Mouse (Mus musculus) embryonic facial prominence, embryonic 14.5 days (tissue): ENCODE results near the gene Rtel1. TPM values are rescaled to one million over a fixed set of nuclear protein-coding genes. Genes with fewer than 3 reads are reported as not detected.
A peak's percentile ranks its signal among the peaks of the same experiment; 100 is the strongest.

Experiments
- ATAC-seq: fragments of 200-750 bp; cut with Nextera tagmentation; 2 replicates; pipeline ENCODE4 v1.8.0; 2017; ENCODE audit warnings: low read depth, moderate number of reproducible peaks, moderate TSS enrichment
- DNase-seq: peaks from one replicate; pipeline ENCODE4 v3.0.0-alpha.2; 2015; ENCODE audit warnings: low spot score
- H3K27ac ChIP-seq: fragments of 300-500 bp; sonication (generic); replicated peaks from 2 replicates; pipeline ENCODE4 v1.5.1; 2014; ENCODE audit warnings: low read depth, mild to moderate bottlenecking, low read length, moderate library complexity
- H3K27me3 ChIP-seq: fragments of 300-500 bp; sonication (generic); replicated peaks from 2 replicates; pipeline ENCODE4 v1.6.1; 2014; ENCODE audit warnings: low read length; ENCODE audit not compliant: control insufficient read depth, insufficient read depth
- H3K36me3 ChIP-seq: fragments of 300-500 bp; sonication (generic); 2 replicates; pipeline ENCODE4 v1.6.1; 2014; ENCODE audit warnings: low read length, mixed read lengths; ENCODE audit not compliant: control insufficient read depth, insufficient read depth
- H3K4me1 ChIP-seq: fragments of 300-500 bp; sonication (generic); 2 replicates; pipeline ENCODE4 v1.6.1; 2014; ENCODE audit warnings: antibody characterized with exemption, low read length; ENCODE audit not compliant: control insufficient read depth, insufficient read depth
- H3K4me2 ChIP-seq: fragments of 300-500 bp; sonication (generic); 2 replicates; pipeline ENCODE4 v1.6.1; 2014; ENCODE audit warnings: low read depth, mild to moderate bottlenecking, low read length, moderate library complexity, mixed read lengths
- H3K4me3 ChIP-seq: fragments of 300-500 bp; sonication (generic); 2 replicates; pipeline ENCODE4 v1.5.1; 2014; ENCODE audit warnings: low read depth, mild to moderate bottlenecking, low read length
- H3K9ac ChIP-seq: fragments of 300-500 bp; sonication (generic); 2 replicates; pipeline ENCODE4 v1.6.1; 2014; ENCODE audit warnings: low read depth, mild to moderate bottlenecking, low read length, moderate library complexity, mixed read lengths
- H3K9me3 ChIP-seq: fragments of 300-500 bp; sonication (generic); 2 replicates; pipeline ENCODE4 v1.6.1; 2016; ENCODE audit warnings: low read length; ENCODE audit not compliant: control insufficient read depth
- WGBS: fragments of 180-500 bp; shearing (Covaris S2); extraction: QIAGEN DNeasy Blood & Tissue Kit; methylation state at CpG from one replicate; pipeline ENCODE4 v1.1.7; 2014; 5-methylcytosine and 5-hydroxymethylcytosine counted together
- polyA plus RNA-seq: library from polyadenylated mRNA; unstranded; fragments of >200 nt; fragmentation: Nextera tagmentation; extraction: Ambion mirVana; gene quantifications from 2 replicates; pipeline ENCODE4 v1.2.1, GENCODE M21; 2014

Rtel1 gene
- polyA plus RNA-seq, 1 experiment from 2014 or later = 37.1 TPM

DNA sequence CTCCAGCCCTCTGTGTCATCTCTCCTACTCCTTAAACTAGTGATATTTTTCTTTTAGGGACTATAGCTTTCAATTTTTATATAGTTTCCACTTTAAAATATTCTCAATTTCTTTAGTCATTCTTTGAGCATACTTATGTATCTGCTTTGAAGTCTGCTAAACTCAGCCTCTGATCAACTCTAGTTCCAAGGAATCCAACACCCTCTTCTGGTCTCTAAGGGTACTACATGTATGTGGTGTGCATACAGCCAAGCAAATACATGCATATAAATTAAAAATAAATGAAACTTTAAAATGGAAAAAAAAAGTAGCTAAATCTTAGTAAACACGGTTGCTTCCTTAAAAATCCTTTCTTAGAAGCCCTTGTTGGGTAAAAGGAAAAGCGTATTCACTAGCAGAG lies 56.2 kb downstream of the Rtel1 start:
- H3K9ac ChIP-seq = no peak overlapping the region
- H3K4me3 ChIP-seq = no peak overlapping the region
- H3K9me3 ChIP-seq = no peaks in the 10 kb centered on the region
- no peaks in the 10 kb centered on the region for H3K4me1 ChIP-seq
- no peaks in the 10 kb centered on the region for H3K27me3 ChIP-seq
- ATAC-seq (no peak), DNase-seq (no peak)
- peaks cover 24% of the 10 kb centered on the region for H3K36me3 ChIP-seq
- 88% methylated on average over 2 of the region's 2 CpGs for WGBS
- no peak overlapping the region for H3K4me2 ChIP-seq
- no peak overlapping the region for H3K27ac ChIP-seq

DNA sequence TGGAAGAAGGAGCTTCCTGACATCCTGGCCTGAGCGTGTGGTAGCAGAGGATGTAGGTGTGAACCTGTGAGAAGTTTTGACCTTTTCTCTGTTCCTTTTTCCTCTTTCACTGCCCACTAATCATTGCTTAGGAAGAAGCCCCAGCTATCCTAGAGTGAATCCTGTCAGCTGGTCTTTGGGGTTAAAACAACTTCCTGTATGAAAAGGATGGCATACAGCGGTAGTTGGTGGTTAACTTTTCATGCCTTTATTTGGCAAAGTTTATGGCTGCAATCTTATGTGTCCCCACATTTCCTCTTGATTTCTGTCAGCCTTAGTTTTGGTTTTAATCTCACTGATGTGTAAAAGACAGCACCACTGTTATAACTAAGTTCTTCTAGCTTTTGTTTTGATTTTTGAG lies 57.7 kb downstream of the Rtel1 start:
- H3K4me3 ChIP-seq = no peak overlapping the region
- DNase-seq (no peak), ATAC-seq (no peak)
- H3K4me1 ChIP-seq = no peaks in the 10 kb centered on the region
- no peak overlapping the region for H3K27ac ChIP-seq
- no peaks in the 10 kb centered on the region for H3K9me3 ChIP-seq
- 75% methylated on average over 2 of the region's 2 CpGs for WGBS
- H3K36me3 ChIP-seq = peaks cover 37% of the 10 kb centered on the region
- no peak overlapping the region for H3K4me2 ChIP-seq
- no peaks in the 10 kb centered on the region for H3K27me3 ChIP-seq
- H3K9ac ChIP-seq = no peak overlapping the region

DNA sequence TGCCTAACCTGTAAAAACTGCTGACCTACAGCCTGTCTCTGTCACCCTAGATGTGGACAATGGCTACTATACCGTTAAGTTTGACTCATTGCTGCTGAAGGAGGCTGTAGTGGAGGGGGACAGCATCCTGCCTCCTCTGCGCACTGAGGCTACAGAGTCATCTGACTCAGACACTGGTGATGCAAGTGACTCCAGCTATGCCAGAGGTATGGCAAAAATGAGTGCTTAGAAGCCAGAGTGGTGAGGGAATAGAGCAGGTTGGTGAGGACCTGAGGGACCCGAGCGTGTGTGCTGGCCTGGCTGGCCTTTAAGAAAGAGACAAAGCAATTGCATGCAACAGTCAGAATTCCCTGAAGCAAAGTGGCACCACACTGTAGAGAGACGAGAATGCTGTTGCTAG lies 59.2 kb downstream of the Rtel1 start:
- Histone ChIP-seq H3K27me3 (no peaks in the 10 kb centered on the region), H3K36me3 (peaks cover 50% of the 10 kb centered on the region), H3K4me2 (no peak overlapping the region), H3K9ac (no peak overlapping the region), H3K9me3 (no peaks in the 10 kb centered on the region), H3K27ac (no peak overlapping the region), H3K4me1 (no peaks in the 10 kb centered on the region), H3K4me3 (no peak overlapping the region)
- WGBS = 92% methylated on average over 5 of the region's 5 CpGs
- DNase-seq = no peak
- no peak for ATAC-seq

- ATAC-seq = no peak
- WGBS = 93% methylated on average over 12 of the region's 12 CpGs
- Histone ChIP-seq H3K9ac (no peak within 1 kb of the TSS), H3K9me3 (no peaks in the 10 kb centered on the region), H3K27ac (no peak within 1 kb of the TSS), H3K36me3 (peaks cover 59% of the 10 kb centered on the region), H3K4me3 (no peak within 1 kb of the TSS), H3K27me3 (no peaks in the 10 kb centered on the region), H3K4me2 (no peak within 1 kb of the TSS), H3K4me1 (no peaks in the 10 kb centered on the region)
- DNase-seq = no peak
Measured at GRCm38 (mm10) chr2:181379778-181380177, 60.2 kb downstream of the Rtel1 start, which contains the start of gene Lime1. Gene Lime1, plus strand, starts transcription at chr2:181380078.

- DNase-seq (no peak), ATAC-seq (no peak)
- H3K4me2 ChIP-seq = no peak overlapping the region
- H3K9me3 ChIP-seq = no peaks in the 10 kb centered on the region
- no peak overlapping the region for H3K9ac ChIP-seq
- H3K27ac ChIP-seq = no peak overlapping the region
- H3K27me3 ChIP-seq = no peaks in the 10 kb centered on the region
- no peaks in the 10 kb centered on the region for H3K4me1 ChIP-seq
- 85% methylated on average over 5 of the region's 5 CpGs for WGBS
- H3K4me3 ChIP-seq = no peak overlapping the region
- H3K36me3 ChIP-seq = peaks cover 64% of the 10 kb centered on the region
Measured at GRCm38 (mm10) chr2:181380251-181380650, 60.7 kb downstream of the Rtel1 start.

- H3K27ac ChIP-seq = no peak overlapping the region
- no peak overlapping the region for H3K4me3 ChIP-seq
- no peak for ATAC-seq
- no peaks in the 10 kb centered on the region for H3K27me3 ChIP-seq
- no peak for DNase-seq
- H3K36me3 ChIP-seq = peaks cover 65% of the 10 kb centered on the region
- H3K4me1 ChIP-seq = no peaks in the 10 kb centered on the region
- H3K9ac ChIP-seq = no peak overlapping the region
- H3K4me2 ChIP-seq = no peak overlapping the region
- 90% methylated on average over 3 of the region's 5 CpGs for WGBS
- no peaks in the 10 kb centered on the region for H3K9me3 ChIP-seq
Measured at GRCm38 (mm10) chr2:181381107-181381506, 61.6 kb downstream of the Rtel1 start.

- Histone ChIP-seq H3K4me2 (no peak overlapping the region), H3K36me3 (peaks cover 65% of the 10 kb centered on the region), H3K9me3 (no peaks in the 10 kb centered on the region), H3K4me3 (no peak overlapping the region), H3K27ac (no peak overlapping the region), H3K27me3 (no peaks in the 10 kb centered on the region), H3K9ac (no peak overlapping the region), H3K4me1 (no peaks in the 10 kb centered on the region)
- ATAC-seq = no peak
- WGBS = 92% methylated on average over 6 of the region's 6 CpGs
- no peak for DNase-seq
Measured at GRCm38 (mm10) chr2:181381631-181382306, 62.2 kb downstream of the Rtel1 start.

- DNase-seq = no peak
- 80% methylated on average over 7 of the region's 7 CpGs for WGBS
- Histone ChIP-seq H3K9ac (no peak overlapping the region), H3K4me3 (no peak overlapping the region), H3K9me3 (no peaks in the 10 kb centered on the region), H3K4me1 (no peaks in the 10 kb centered on the region), H3K27ac (no peak overlapping the region), H3K4me2 (no peak overlapping the region), H3K36me3 (peaks cover 53% of the 10 kb centered on the region), H3K27me3 (no peaks in the 10 kb centered on the region)
- 0 out of 2 replicates have a peak, but pooled peaks have one; percentile 7 for ATAC-seq
Measured at GRCm38 (mm10) chr2:181384463-181384862, 64.9 kb downstream of the Rtel1 start.

DNA sequence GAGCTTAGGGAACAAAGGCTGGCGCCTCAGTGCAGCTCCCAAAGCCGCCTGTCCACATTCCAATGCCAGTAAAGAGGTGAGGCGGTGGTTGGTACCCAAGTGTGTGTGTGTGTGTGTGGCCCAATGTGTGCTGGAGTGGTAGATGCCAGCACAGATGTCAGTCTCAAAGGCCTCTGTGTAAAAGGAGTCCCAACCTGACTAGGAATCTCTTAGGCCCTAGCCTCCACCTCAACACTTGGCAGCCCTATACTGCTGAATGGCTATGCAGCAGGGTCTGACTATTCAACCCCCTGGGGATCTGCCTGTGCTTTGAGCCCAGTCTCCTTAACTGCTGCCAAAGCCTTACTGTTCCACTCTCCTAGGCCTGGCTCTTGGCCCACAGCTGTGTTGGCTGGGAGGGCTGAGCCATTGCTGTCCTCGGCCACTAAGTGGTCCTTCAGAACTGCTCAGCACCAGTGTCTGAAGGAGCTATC lies 65.4 kb downstream of the Rtel1 start:
- peak overlapping the region; percentile 28; the same call in 1 of the 2 replicates for H3K27ac ChIP-seq

More for the DNA sequence above, 65.4 kb downstream of the Rtel1 start:
- Histone ChIP-seq H3K9me3 (no peaks in the 10 kb centered on the region), H3K36me3 (peaks cover 48% of the 10 kb centered on the region), H3K9ac (no peak overlapping the region), H3K4me2 (no peak overlapping the region), H3K4me3 (no peak overlapping the region), H3K27me3 (no peaks in the 10 kb centered on the region), H3K4me1 (no peaks in the 10 kb centered on the region)
- WGBS = 78% methylated on average over 4 of the region's 4 CpGs
- ATAC-seq = peak; percentile 66
- DNase-seq = peak; percentile 63
